Mouse (Mus musculus) spleen, postnatal 14 days (tissue): ENCODE measurements around the gene Actr6.

ENCODE experiments used
- DNase-seq, 2 experiments: peaks; one replicate each; pipeline ENCODE4 v3.0.0; 2021 to 2022; ENCODE audit warnings: low spot score in 2 of 2

The Actr6 gene

DNA sequence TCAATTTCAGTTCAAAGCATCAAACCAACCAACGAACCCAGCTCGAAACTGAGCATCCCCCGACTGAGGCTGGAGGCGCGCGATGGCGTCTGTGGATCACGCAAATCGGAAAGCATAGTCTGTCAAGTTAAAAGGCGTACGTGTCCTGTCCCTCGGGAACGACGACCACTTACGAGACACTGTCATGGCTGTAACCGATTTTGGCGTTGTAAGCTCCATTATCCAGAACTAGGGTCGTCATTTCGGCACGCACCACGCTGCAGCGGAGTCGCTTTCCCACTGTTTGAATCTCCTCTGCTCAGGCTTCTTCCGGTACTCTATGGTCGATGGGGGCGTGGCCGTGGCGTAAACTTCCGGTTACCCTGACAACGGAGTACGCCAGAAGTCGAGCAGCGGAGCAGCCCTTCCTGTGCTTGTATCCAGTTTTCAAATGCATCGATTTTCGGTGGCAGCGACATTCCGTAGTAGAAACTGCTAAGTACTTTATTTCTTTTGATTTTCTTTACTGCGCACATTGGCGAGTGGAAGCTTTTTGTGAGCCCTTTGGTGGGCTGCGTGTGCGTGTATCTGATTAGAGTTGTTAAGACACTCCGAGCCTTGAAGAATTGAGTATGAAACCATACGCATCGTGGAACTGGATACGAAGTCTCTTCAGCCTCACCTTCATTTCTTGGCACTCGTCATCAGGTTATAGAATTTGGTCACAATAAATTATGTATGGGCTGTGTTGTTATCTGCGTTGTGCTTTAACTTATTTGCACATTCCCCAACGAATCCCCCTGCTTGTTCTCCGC, at the start of gene Actr6:
Gene Actr6, minus strand, starts transcription at position 295 of the 794 bp plus-strand sequence.
- peak; percentile 86 to 89 for DNase-seq

DNA sequence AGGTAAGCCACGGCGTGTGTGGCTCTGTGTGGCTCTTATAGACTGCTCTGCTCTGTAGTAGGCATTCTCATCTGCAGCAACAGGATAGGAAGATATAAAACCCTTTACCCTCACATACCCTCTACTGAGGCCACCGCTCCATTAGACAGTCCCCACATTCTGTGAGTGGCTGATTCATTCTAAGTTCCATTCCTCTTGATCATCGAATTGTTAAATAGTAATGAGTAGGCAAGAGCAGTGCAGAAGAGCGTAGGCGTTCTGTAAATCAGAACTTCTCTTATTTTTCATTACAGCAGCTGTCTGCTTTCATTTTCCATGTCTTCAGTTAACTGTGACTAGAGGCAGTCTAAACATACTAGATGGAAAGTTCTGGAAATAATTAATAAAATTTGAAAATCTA, 43.9 kb upstream of the Actr6 start:
- DNase-seq = no peak

DNA sequence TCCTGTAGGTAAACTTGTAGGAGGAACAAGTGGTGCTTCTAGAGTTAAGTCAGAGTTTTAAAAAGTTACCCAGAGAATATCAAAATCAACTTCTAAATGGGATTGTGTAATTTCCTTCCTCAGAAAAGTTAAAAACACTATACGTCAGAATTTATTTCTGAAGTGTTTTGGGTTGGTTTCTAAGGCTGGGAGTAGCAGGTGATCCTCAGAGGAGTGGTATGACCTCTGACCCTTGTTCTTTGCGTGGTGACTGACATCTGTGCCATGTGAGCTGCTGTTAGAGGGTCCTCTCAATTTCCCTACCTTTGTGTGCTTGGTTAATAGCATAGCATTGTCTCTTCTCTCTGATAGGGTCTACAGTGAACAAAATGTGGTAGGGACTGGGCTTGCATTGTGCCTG, 39.8 kb upstream of the Actr6 start:
- DNase-seq = no peak

DNA sequence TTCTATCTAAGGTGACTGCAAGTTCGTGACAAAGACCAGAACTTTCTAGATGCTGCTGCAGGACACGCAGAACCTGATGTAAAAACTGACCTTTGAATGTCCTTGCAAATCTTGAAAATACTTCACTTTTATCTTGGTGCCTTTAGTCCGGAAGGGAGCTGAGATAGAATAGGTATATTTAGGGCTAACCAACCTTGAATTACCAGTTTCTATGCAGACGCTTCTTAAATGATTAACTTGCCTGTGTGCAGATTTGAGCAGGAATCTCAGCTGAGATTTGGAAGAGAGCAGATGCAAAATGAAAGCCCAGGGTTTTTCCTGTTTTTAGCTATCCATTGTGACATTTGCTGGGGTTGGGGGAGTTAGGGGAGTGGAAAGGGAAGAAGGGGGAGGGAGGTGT, 37.0 kb upstream of the Actr6 start:
- DNase-seq = no peak

DNA sequence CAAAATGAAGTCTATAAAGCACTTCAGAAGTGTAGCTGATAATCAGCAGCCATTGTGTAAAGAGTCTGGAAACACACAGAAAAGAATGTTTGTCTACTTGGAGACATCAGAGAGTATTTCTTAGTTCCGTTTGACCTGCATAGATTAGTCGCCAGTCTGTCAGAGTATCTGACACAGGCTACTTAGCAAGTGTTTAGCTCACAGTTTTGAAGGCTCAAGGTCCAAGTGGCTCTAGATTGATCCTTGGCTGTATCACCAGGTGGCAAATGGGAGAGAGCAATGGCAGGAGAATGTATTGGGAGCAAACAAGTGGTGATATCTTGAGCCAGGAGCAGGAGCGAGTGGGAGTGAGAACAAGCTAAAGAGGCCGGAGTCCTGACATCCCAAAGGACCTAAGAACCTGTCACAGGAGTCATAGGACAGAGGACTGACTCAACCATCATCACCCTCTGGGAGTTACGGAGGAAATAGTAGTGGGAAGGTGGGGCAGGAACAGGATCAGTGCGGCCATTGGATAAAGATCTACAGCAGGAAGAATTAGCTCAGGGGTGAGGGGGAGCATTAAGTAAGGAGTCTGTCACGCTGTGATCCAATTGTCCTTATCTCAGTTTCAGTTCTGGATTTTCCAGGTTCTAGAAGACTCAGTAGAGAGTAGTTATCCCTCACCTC, 36.4 kb upstream of the Actr6 start:
- DNase-seq = no peak

DNA sequence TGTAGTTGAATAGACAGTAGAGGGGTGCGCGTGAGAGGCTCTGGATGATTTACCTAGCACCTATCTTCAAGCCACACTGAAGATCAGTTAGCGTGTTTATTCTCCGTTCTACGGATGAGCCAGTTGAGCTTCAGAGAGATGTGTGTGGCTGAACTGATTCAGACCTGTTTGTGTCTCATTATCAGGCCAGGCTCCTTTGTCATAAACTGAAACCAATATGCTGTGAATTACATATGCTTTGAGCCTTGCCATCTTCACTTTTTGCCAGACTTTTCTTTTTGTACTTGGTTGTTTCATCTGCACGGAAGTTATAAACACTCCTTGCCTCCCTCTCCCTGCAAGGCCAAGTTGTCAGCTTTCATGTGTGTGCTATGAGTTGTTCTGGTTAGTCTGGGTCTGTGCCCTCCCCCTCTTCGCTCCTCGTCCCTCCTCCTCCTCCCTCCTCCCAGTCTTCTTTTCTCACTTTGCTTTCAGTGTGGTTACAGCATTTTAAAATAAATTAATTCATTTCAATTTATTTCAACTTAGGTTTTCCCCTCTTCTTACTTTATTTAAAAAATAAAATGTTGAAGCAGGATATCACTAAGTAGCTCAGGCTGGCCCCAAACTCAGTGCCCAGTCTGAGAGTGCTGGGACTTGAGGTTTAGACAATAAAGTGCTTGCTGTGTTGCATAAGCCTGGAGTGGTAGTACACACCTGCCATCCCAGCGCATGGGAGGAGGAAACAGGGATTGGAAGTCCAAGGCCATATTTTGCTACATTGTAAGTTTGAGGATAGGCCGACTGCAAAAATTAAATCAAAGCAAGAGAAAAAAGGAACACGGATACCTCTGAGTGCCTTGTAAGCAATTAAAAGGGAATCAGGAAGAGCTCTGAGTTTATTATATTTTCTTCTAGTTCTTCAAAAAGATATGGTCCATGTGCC, 34.0 kb upstream of the Actr6 start:
- DNase-seq = no peak

DNA sequence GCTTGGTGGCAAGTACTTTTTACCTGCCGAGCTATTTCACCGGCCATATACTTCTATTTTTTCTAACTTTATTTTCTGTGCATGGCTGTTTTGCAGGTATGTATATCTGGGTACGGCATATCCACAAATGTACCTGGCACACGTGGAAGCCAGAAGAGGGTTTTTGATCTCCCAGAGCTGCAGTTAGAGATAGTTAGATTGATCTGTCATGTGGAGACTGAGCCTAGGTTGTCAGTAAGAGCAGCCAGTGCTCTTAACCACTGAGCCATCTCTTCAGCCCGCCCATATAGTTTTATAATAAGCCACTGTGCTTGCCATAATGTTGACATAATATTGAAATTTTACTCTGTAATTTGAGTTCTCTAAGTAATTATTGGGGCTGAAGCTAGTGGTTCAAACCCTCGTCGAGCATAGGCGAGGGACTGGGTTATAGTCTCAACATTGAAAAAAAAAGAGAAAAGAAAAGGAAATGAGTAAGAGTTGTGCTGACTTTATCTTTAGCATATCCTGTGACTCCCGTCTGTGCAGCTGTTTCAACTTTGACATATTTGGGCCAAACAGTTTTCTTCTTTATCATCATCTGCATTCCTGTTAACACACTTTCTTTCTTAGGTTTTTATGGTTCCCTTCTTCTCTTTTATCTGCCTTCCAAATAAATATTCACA, 32.5 kb upstream of the Actr6 start:
- no peak for DNase-seq

DNA sequence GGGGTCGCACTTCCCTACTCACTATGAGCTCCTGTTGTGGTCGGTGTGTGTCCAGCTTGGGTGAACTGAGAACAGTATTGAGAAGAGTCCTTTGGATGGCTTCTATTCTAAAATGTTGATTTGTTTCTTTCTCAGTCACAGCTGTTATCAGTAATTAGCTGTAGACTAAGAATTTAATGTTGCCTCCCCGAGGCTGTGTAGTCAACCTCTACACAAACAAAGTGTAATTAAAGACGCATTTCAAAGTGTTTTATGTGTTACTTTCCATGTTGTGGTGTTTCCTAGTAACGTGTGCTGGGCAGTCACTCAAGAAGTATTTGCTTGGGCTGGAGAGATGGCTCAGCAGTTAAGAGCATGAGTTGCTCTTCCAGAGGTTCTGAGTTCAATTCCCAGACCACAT, 28.7 kb upstream of the Actr6 start:
- no peak for DNase-seq

DNA sequence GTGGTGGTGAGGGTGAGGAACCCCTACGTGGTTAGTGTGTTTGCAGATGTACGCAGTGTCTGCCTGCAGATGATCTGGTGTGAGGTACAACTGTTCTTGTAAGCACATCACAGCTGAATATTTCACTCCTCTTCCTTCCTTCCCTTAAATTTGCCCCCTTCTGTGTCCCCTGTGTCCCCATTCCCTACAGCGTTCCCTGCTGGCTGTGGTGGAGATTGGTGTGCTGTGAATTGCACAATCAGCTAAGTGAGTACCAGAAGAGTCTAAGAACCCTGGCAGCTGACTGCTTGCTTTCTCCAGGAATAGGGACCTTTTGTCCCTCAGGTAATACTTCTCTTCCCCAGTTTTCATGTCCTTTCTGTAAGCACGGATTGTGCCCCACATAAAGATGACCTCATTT, 23.1 kb upstream of the Actr6 start:
- no peak for DNase-seq

DNA sequence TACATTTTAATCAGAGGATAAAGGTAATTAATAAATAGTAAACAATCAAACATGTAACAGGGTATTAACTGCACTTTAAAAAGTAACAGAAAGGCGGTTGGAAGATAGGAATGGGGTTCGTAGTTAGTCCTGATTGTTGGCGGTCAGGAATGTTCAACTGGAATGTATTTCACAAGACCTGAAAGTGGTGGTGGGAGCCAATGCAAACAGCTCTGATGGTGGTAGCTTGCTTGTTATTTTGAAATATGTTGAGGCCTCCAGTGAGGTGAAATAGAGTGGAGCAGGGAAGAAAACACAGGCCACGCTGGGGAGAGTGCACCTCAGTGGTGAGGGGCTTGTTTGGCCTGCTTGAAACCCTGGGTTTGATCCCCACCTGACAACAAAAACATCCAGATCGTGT, 19.0 kb upstream of the Actr6 start:
- no peak for DNase-seq

DNA sequence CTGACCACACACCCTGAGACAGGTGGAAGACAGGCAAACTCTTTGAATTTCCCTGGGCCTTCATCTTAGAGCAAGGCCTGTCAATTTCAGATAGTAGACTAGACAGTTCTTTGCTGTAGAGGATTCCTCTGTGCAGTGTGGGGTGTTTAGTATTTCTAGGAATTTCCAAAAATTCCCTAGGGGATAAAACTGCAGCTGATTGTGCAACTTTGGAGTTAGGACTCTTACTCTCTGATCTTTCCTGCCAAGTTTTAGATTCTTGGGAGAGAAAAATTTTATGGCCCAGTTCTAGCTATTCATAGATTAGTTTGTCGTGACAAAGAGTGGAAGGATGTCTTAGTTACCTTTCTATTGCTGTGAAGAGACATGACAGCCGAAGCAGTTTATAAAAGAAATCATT, 16.5 kb upstream of the Actr6 start:
- DNase-seq = no peak

DNA sequence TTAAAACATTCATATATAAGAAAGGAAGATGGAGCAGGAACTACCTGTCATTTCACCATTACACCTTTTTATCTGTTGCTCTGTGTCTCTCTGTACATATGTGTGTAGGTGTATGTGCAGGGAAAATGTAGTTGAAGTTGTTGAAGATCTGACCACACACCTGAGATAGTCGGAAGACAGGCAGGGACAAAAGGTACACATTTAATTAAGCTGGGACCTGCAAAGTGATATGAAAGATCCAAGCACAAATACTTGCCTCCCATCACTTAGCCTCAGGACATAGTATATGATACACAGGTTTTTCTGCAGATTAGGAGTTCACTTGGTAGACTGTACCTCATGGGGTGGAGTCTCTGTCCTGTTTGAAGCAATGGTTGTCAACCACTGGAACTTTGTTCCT, 15.8 kb upstream of the Actr6 start:
- DNase-seq = no peak

DNA sequence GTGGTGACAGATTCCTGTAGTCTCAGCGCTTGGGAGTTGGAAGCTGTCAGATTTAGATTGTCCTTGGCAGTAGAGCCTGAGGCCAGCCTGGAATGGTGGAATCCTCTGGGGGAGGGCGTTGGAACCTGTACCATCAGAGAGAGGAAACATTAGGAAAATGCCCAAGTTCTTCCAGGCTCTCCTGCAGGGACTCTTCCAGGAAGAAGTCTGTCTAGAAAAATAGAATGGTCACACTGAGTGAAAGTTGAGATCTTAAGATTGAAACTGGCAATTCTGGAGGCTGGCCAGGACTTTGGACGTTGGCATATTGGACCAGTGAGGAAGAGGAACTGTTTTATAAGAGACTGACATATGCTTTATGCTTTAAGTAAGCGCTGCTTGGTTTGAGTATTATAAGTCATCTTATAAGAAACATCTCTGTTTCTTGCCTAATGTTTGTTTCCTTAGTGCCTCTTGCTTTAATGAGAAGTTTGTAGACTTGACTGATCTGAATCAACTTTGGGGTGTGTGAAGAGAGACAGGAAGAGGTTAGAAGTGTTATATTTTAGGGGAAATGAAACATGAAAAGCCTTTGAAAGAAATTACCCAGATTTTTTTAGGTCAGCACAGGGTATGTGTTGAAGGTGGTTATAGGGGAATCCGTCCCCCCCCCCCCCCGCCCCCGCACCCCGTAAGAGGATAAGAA, 15.3 kb upstream of the Actr6 start:
- DNase-seq = no peak

DNA sequence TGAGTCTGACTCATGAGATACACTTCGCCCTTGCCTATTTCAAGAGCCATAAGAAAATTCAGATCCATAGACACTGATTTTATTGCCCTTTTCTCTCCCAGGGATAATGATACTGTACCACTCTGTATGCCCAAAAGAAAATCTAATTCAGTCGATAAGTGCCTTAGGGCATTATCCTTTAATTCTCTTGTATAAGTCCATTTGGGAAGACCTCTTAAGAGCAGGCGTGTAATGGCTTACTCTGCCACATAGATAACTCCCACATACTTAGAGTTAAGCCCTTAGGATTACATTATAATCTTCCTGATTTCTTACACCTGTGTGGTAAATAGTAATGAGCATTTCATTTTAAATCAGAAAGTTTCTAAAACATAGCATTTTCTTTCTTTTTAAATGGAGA, 14.5 kb upstream of the Actr6 start:
- no peak for DNase-seq

DNA sequence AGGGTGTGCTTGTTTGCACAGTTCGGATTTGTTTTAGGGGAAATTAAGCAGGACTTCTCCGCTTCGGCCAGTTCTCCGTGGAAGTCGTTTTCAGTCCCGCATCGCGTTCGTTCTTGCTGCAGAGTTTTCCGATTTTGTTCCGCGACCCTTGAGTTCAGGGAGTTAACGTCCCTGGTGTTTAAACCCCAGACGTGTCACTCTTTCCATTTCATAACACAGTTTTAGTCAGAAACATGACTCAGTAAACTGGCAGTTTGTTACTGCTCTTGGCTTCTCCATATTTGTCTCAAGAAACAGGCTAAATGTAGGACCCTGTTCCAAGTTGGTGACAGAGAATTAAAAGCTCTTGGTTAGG, 13.5 kb upstream of the Actr6 start:
- no peak for DNase-seq

DNA sequence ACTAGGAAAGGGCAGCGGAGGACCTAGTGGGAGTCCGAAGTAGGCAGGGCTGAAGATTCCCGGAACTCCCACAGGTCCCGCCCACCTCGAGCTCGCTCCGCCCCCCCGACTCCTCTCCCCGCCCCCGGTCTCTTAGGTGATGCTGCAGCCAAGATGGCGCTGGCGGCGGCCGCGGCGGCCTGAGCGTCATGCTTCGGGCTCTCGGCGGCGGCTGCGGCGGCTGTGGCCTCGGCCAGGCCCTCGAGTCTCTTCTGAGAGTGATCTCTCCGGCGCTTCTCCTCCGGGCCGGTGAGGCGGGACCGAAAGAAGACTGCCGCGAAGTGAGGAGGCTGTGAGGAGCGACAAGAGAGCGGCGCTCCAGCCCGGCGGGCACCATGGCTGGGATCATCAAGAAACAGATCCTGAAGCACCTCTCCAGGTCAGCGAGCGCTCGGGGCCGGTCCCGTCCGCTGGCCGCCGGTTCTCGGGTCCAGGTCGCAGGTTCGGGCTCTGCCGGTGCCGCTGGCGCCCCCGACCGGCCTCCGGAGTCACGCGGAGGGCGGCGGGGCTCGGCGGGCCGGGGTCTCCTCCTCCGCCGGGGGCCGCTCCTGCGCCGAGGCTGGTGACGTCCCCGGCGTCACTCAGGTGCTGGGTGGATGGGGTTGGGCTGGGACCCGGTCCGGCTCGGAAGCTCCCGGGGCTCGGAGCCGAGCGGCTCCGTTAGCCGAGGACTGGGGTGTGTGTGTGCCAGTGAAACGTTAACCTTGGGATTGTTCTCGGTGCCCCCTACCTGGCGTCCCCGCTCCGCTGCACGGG, 13.0 kb upstream of the Actr6 start, which contains the start of gene Uhrf1bp1l:
Gene Uhrf1bp1l, plus strand, starts transcription at position 121 of the 795 bp plus-strand sequence.
- DNase-seq = peak; percentile 86 to 89

DNA sequence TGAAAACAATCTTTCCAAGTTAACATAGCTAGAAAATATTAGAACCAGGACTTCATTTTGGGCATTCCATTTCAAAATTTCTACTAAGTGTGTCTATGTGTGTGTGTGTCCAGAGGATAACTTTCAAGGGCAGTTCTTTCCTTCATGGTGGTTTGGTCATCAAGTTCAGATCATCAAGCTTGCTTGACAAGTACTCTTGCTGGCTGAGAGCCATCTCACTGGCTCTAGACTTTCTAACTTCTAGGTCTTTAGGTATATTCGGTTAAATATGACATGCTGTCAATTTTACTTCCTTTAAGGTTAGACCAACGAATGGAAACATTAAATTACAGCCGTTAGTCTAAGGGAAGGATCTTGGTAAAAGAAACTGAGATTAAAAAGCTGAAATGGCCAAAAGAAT, 12.2 kb upstream of the Actr6 start:
- DNase-seq = no peak

DNA sequence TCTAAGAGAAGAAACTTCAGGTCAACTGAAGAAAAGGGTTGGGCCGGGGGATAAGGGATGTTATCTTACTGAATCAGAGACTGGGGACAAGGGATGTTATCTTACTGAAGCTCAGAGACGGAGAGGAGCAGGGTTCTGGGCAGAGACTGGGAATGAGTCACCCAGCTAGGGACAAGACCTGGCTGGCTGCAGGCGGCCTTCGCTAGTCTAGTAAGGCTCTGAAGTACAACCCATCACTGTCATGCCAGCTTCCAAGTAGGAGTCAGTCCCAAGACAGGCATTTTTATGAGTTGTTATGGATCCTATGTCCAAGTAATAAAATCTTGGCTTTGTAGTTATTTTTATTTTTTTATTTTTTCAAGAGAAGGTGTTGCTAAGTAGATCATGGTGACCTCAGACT, 11.2 kb upstream of the Actr6 start:
- DNase-seq = no peak

DNA sequence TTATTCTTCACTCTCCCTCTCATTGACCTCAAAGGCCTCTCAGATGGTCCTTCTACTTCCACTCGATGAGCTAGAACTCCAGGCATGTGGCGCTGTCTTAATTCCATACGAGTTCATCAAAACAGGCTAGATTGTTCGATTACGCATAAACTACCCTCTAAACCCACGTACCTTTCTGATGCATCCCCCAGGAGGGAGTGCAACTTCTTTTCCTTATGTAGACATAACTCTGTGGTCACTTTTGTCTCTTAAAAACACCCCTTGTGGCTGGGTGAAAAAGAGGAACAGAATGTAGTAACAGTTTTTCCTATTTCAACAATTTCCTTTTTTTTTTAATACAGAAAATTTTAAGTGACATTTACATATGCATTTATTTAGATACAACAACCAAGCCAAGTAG, 8.9 kb upstream of the Actr6 start:
- DNase-seq = no peak

DNA sequence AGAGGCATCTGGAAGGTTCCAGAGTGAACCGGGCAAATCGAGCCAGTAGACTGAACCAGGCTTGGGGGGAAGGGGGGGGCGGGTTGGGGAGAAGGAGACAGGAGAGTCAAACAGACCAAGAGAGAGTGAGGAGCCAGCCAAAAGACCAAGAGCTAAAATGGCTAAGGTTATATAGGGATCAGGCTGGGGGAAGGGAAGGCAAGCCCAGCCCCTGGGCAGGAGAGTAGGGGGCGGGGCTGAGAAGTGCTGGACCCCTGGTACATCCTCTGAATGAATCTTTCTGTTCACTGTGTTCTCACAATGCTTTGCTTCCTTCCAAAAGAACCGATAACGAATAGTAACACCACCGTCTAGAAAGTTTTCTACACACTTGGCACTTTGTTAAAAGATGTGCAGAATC, 7.6 kb upstream of the Actr6 start:
- DNase-seq = no peak

DNA sequence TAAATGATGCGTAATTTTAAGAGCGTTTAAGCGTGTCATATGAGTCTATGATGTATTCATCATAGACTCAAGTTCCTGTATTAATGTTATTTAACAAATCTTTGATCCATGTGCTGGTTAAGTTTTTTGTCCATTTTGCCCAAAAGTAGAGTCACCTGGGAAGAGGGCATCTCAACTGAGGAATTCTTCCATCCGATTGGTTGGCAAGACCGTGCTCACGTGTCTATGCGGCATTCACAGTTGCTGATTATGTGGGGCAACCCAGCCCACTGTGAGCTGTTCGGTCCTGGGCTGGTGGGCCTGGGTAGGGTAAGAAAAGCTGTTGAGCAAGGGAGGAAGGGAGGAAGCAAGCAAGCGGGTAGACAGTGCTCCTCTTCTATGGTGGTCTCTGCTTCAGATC, 6.3 kb upstream of the Actr6 start:
- no peak for DNase-seq
